Mouse (Mus musculus): Measurements from ENCODE around the gene Gfi1. TPM values are rescaled to one million over a fixed set of nuclear protein-coding genes. Genes with fewer than 3 reads are reported as not detected.

Gfi1 gene
- polyA plus RNA-seq, 1 experiment, result 0.32 TPM

- TF ChIP-seq GATA1 (IDR thresholded peaks at IDR 0.05; ENCODE audit: low read length), result no peak
Observed at GRCm38 (mm10) chr5:107703207-107703763, 22.6 kb downstream of the Gfi1 start.

GRCm38 (mm10) chr5:107701658-107702057 is 24.2 kb downstream of the Gfi1 start:
- TF ChIP-seq GATA1 (IDR thresholded peaks at IDR 0.05; ENCODE audit: low read length), result no peak

GRCm38 (mm10) chr5:107700873-107701272 is 25.0 kb downstream of the Gfi1 start:
- TF ChIP-seq GATA1 (IDR thresholded peaks at IDR 0.05; ENCODE audit: low read length), result no peak

GRCm38 (mm10) chr5:107698888-107699287 is 26.9 kb downstream of the Gfi1 start:
- no peak for TF ChIP-seq GATA1 (IDR thresholded peaks at IDR 0.05; ENCODE audit: low read length)

- no peak for TF ChIP-seq GATA1 (IDR thresholded peaks at IDR 0.05; ENCODE audit: low read length)
Observed at GRCm38 (mm10) chr5:107695019-107695418, 30.8 kb downstream of the Gfi1 start.

- TF ChIP-seq GATA1 (IDR thresholded peaks at IDR 0.05; ENCODE audit: low read length), result no peak
Observed at GRCm38 (mm10) chr5:107688499-107688866, 37.4 kb downstream of the Gfi1 start.

GRCm38 (mm10) chr5:107687592-107688498 is 38.0 kb downstream of the Gfi1 start:
- TF ChIP-seq GATA1 (IDR thresholded peaks at IDR 0.05; ENCODE audit: low read length), result no peak

- no peak for TF ChIP-seq GATA1 (IDR thresholded peaks at IDR 0.05; ENCODE audit: low read length)
Observed at GRCm38 (mm10) chr5:107687161-107687560, 38.7 kb downstream of the Gfi1 start.

GRCm38 (mm10) chr5:107684380-107684779 is 41.5 kb downstream of the Gfi1 start:
- TF ChIP-seq GATA1 (IDR thresholded peaks at IDR 0.05; ENCODE audit: low read length), result no peak

GRCm38 (mm10) chr5:107681300-107681699 is 44.5 kb downstream of the Gfi1 start:
- TF ChIP-seq GATA1 (IDR thresholded peaks at IDR 0.05; ENCODE audit: low read length), result no peak

- no peak for TF ChIP-seq GATA1 (IDR thresholded peaks at IDR 0.05; ENCODE audit: low read length)
Observed at GRCm38 (mm10) chr5:107678392-107678791, 47.4 kb downstream of the Gfi1 start.

Other genes starting within 250 kb of the Gfi1 start
- 0.10 and 0.13 TPM in 2 replicates for gene Gm42669, start 218.4 kb downstream of the Gfi1 start, polyA plus RNA-seq (2012)
- gene 1700028K03Rik, start 191.3 kb downstream of the Gfi1 start, polyA plus RNA-seq (2012), result not detected in 2 replicates
- 1.8 and 8.8 TPM in 2 replicates for gene Rpap2, start 128.7 kb downstream of the Gfi1 start, polyA plus RNA-seq (2012)
- gene Glmn, start 128.1 kb downstream of the Gfi1 start, polyA plus RNA-seq (2012), result 0.92 and 1.6 TPM in 2 replicates
- gene Ube2d2b, start 104.1 kb upstream of the Gfi1 start, polyA plus RNA-seq (2012), result not detected in 2 replicates
- gene Evi5, start 149.1 kb upstream of the Gfi1 start, polyA plus RNA-seq (2012), result 7.2 and 8.3 TPM in 2 replicates
- gene Rpl5, start 174.5 kb upstream of the Gfi1 start, polyA plus RNA-seq (2012), result 36.6 and 48.2 TPM in 2 replicates

Data from G1E-ER4 (cell line).